In genomic region chr13:99272046-99272445, GRCm38 (mm10) we compare ENCODE assay signal across 16 mouse cellular contexts.
DNase-seq lines count a peak whose midpoint lies in the region.
"Had no signal": no experiment of that assay in that cellular context is flagged by ENCODE, and none has a peak within 500 bp of the region (broad histone marks: within the 10 kb centered on the region; RNA-seq: fewer than 3 reads in every experiment).

No protein-coding gene starts in this region.

- no peaks in the 10 kb centered on the region for H3K9me3 ChIP-seq in heart, embryonic 10.5 days
- H3K9me3 ChIP-seq: G1E had no signal

- no peak overlapping the region for H3K4me3 ChIP-seq in heart, embryonic 10.5 days

- H3K27me3 ChIP-seq in heart, embryonic 10.5 days (ENCODE audit: insufficient read depth, poor library complexity, severe bottlenecking): no peaks in the 10 kb centered on the region
- H3K27me3 ChIP-seq: Patski had no signal

- H3K27ac ChIP-seq in heart, embryonic 10.5 days: no peak overlapping the region

- intact Hi-C loops in heart, postnatal 36 days (cut with DNase I): no loop called here

- WGBS in heart, embryonic 10.5 days: 92% methylated on average over 3 of the region's 3 CpGs

- H3K4me1 ChIP-seq in heart, embryonic 10.5 days: no peaks in the 10 kb centered on the region

- DNase-seq in heart, adult 11 months: peak; percentile 71
- DNase-seq in heart, postnatal 36 days: no peak
- DNase-seq in heart, embryonic 10.5 days (ENCODE audit: low spot score): peak; percentile 63
- DNase-seq in heart, adult 9 months (ENCODE audit: low spot score in 2 of 2): no peak
- DNase-seq: adrenal gland, adult 2 months; adrenal gland, adult 8-10 months; adrenal gland, postnatal 10 days; adrenal gland, postnatal 14 days; adrenal gland, postnatal 25 days; adrenal gland, postnatal 36 days; B cell, adult 2 months; cerebellum, adult 11 months; cerebellum, adult 11-12 months; cerebellum, adult 18-20 months had no signal

- H3K36me3 ChIP-seq in heart, embryonic 10.5 days: no peaks in the 10 kb centered on the region
- H3K36me3 ChIP-seq: G1E had no signal

Comparison
In these comparisons a context has a peak if more than half of its experiments do, and no peak if none do; other contexts are left out.
1. DNase-seq: peak in heart, adult 11 months (single experiment) and heart, embryonic 10.5 days (single experiment); none in heart, postnatal 36 days (0 of 2) and heart, adult 9 months (0 of 2).